Mouse (Mus musculus) cerebellum, adult 11 months (tissue): ENCODE results near the gene Gxylt2.

Source experiments
- DNase-seq: peaks from one replicate; pipeline ENCODE4 v3.0.0; 2022

The Gxylt2 gene

DNA sequence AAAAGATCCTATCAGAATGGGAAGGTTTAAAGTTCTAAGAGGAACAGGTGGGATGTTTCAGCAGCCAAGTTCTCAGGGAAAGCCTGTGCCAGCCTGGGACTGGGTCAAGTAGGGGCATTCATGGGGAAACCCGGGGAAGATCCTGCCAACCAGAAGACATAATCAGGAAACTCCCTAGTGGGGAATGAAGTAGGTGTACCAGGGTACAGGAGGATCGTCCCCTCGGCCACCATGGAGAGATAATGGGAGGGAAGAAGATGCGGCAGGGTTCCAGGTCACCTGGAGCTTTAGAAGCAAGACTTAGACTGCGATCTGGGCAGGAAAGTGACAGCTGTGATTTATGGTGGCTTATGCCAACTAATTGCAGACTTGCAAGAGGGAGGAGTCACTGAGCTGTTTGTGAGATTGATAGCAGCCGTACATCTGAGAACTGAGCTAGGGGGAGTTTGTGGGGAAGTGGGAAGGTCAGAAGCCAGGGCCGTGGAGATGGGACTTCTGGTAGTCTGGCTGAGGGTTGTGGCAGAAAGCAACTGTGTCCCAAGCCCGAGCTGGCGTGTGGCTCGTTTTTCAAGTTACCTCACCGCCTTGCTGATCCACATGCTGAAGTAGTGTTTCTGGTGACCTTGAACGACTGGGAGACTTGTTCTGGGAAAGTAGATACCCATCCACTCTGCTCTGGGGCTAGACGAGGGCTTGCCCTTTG lies 98.0 kb downstream of the Gxylt2 start:
- no peak for DNase-seq

DNA sequence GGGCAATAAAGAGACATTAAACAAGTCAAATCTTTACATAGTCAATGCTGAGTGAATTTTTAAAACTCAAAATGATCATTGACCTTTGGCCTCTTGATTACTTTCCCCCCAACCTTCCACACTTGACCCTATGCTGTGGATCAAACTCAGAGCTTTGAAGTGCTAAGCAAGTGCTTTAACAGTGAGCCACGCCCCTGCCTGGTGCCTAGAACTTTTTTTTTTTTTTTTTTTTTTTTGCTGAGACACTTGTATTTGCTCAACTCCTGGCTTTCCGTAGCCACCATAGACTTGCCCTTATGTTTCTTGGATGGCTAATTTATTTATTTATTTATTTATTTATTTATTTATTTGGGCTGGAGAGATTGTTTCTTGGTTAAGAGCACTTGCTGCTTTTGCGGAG lies 98.7 kb downstream of the Gxylt2 start:
- no peak for DNase-seq

DNA sequence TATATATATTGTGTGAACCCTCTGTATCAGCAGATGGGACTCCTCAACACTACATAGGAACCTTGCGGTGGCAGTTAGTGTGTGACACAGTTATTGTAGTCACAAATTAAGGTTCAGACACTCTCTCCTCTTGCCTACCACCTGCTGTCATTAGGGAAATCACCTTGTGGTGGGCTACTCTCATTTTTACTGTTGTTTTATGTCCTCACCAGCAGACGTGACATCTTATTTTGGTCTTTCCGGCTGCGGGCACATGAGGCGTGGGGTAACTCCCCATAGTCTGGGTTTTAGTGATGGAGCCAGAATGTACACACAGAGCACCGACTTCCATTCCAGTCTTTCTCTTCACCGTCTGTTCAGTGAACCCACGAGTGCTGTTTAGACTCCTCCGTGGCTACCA lies 102.7 kb downstream of the Gxylt2 start:
- no peak for DNase-seq

DNA sequence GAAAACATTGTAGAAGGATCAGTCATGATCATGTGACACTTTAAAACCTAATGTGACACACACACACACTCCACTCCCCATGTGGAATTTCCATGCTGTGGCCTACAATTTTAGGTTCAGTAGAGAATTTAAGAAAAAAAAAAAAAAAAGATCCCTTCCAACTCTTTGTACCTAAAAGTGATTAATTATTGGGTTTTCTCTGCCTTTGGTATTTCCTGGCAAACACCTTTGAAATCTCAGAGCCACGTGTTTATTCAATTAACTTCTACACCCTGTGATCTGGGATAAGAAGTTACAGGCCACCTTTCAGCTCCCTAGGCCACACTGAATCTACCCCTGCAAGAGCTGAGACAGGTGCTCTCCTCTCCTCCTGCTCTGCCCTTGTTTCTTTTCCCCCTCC lies 103.2 kb downstream of the Gxylt2 start:
- no peak for DNase-seq

DNA sequence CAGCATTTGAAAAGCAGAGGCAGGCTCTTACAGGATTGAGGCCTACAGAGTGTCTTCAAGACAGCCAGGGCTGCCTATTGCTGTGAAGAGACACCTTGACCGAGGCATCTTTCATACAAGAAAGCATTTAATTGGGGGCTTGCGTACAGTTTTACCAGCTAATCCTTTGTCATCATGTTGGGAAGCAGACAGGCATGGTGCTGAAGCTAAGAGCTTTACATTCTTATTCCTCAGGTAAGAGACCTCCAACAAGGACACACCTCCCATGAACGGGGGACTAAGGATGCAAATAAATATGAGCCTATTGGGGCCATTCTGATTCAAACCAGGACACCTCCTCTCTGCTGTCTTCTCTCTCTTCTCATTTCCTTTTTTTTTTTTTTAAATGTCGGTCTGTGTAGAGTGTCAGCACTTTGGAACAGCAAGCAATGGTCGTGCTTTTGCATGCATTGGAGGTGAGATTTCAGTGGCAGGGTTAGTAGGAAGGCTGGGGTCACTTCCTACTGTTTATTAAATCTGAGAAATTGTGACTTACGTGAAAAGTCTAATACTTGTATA lies 103.8 kb downstream of the Gxylt2 start:
- DNase-seq, result no peak

DNA sequence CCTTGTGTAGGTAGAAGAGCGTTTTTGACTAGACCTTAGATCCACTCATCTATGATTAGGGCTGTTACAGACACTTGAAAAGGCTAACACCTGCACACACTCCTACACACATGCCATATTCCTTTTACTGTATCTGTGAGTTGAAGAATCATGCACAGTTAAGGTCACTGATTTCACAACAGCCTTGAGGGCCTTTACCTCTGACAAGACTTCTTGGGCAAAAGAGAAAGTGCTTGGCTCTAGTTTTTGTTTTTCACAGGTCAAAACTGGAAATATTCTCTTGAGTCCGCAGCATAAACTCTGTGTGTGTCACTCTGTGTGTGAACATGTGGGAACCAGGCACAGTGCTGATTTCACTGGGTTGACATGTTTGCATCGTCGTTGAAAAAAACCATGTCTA lies 105.6 kb downstream of the Gxylt2 start:
- no peak for DNase-seq

DNA sequence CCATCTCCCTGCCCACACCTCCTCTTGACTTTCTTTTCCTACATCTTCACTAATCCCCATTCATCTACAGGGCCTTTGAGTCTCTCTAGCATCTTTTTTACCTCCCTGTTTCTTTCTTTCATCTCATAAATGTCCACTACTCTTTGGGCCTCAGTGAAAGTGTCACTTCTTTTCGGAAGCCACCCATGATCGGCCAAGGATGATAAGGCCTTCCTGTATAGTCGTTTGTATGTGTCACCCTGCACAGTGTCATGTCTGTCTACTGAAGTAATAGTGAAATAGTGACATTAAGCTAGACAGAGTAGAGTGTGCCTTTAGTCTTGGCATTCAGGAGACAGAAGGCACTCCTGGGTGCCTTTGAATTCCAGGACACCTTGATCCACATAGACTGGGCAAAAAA lies 107.2 kb downstream of the Gxylt2 start:
- no peak for DNase-seq

DNA sequence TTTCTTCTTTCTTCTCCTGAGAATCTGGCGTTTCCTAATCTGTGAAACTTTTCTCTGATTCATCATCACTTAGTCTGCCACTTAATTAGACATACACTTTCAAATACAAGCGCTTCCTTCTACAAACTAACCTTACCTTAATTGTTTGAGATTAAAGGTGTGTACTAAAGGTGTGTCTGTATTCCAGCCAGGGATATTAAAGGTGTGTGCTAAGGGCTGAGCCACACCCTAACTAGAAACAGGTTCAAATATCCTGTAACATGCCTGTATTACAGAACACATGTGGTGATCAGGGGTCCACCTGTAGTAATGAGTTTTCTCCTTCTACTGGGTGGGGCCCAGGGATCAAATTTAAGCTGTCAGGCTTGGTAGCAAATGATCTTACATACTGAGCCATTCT lies 116.8 kb downstream of the Gxylt2 start:
- no peak for DNase-seq

DNA sequence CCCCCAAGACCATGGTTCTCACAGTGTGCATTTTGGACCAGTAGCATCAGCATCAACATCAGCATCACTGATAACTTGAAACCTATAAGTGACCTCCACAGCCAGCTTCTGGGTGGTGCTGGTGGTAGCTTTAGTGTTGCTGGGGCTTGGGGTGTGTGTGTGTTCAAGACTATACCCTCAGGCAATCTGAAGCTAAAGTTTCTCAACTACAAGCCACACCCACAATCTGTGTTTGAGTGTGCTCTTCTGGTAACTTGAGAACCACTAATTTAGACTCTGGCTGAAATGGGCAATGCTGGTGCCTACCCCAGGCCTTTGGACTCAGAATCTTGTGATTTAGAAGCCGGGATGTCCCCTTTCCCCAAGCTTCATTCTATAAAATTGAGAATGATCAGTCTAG lies 118.8 kb downstream of the Gxylt2 start:
- no peak for DNase-seq

DNA sequence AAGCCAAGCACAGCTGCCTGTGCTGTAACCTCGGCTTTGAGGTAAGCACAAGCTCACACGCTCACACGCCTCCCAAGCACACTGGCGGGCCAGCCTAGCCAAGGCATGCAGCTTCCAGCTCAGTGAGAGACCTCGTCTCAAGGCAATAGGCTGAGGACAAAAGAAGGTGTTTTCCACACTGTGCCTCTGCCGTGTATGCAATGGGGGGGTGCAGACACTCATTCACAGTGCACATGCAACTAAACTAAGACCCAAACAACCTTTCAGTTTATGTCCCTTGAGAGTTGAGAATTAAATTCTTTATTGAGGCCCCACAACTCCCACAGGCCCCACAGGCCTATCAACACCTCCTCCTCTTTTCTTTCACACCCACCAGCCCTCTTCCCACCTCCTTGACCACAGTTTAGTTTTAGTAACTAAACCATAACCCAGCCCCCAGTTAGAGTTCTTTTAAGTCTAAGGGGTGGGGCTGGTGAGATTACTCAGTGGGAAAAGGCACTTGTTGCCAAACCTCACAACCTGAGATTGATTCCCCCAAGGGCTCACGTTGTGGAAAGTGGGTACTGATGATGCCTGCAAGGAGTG lies 119.9 kb downstream of the Gxylt2 start:
- DNase-seq, result no peak

DNA sequence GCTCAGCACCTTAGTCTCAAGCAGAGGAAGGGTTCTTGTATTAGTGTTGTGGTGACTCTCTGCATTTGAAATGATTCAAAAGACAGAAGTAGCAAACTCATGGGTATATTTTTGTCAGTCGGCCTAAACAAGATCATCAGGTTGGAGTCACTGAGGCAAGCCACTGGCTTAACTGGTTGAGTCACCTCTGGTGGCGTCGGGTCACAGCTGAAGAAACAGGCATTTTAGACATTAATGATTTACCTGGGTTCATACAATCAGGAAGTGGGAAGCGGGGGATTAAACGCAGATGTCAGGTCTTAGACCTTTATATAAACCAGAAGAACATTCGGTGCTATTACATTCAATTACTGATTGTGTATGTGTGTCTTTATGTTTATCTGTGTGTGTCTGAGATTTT lies 121.5 kb downstream of the Gxylt2 start:
- DNase-seq, result no peak

DNA sequence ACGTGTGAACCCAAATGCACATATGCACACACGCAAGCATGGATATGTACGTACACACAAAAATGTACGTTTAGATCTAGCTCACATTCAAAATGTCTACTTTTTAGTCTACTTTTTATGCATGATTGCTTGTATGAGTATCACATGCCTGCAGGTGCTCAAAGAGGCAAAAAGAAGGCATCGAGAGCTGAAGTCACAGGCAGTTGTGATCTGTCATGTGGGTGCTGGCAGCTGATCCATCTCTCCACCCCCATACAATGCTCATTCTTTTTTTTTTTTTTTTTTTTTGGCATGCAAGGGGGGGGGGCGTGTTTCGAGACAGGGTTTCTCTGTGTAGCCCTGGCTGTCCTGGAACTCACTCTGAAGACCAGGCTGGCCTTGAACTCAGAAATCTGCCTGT lies 124.0 kb downstream of the Gxylt2 start:
- no peak for DNase-seq

DNA sequence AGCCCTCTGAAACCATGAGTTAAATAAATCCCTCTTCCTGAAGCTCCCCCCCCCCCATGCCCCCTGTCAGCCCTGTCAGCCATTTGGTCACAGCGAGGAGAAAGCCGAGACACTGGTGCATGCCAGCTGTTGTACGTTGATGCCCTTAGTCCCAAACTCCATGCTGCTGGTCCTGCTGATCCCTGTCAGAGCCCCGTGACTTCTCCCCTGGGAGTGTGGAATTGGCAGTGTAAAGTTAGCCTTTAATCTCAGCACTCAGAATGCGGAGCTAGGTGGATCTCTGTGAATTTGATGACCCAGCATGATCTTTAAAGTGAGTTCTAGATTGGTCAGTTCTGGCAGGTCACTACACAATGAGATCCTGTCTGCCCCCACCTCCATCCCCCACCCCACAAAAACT lies 125.2 kb downstream of the Gxylt2 start:
- DNase-seq, result no peak

DNA sequence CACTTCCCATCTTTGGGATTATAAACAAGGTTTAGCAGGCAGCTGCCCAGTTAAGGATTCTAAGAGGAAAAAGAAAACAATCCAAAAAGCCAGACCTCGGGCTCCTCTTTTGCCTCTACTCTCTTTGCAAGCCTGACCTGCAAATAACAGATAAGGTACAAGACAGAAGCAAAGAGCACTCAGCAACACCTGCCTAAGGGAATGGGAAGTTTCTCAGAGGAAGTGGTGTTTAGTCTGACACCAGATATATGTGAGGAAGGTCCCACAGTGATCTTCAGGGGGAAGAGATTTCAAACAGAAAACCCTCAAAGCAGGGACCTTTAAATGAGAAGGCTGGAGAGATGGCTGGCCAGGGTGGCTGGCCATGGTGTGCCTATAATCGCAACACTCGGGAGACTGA lies 126.7 kb downstream of the Gxylt2 start:
- DNase-seq, result no peak

DNA sequence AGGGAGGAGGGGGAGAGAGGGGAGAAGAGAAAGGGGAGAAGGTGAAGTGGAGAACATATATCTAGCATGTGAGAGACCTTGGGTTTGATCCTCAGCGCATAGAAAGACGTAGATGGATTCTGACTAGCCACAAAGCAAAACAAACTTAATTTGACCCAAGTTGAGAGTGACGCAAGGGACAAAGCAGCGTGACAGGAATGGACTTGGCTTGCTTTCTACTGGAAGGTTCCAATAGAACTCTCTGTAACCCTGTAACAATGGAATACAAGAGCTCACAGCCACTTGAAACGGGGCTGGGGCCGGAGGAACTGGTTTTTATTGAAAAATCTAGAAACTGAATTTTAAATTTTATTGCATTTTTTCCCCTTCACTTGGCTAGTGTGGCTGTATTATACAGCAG lies 127.2 kb downstream of the Gxylt2 start:
- no peak for DNase-seq

DNA sequence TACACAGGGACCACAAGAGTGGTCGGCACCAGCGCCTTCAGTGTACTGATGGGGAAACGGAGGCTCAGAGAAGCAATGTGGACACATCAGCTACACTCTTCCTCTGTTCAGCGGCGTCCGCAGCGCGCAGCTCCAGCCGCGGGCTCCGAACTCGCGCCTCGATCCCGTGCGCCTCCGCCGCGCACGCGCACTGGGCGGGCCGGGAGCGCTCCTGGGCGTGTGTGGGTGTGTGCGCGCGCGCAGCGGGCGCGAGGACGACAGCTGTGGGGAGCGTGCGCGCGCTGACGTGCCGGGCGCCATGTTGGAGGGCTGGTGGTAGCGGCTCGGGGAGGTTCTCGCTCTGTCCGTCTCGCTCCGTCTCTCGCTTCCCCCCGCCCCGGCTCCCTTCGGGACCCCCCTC lies 128.8 kb downstream of the Gxylt2 start, which contains the start of gene Ppp4r2:
Gene Ppp4r2 (plus strand): TSS at position 268 of the 400 bp plus-strand sequence.
- peak; percentile 90 for DNase-seq

DNA sequence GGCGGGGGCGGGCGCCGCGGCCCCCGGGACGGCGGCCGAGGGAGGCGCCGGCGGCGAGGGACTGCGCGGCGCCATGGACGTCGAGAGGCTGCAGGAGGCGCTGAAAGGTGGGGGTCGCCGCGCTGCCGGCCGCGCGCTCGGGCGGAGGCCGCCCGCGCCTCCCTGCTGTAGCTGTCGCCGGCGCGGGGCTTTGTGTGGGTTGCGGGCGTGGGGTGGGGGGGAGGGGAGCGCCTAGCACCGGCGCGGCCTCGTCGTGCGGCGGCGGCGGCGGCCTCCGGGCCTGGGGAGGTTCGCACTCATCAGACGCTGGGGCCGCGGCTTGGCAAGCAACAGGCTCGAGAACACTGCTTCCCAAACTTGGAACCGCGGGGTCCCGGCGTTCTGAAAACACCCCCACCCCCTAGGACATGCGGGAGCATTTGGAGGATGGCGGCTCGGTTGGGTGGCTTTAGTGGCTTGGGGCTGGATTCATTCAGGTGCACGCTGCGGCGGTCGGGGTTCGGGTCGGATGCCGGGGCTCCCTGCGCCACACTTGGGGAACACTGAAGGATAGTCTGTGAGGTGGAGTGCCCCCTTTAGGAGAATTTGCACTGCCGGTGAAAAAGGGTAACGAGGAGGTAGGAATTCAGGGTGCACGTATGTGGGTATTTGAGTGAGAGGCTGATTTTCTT lies 129.4 kb downstream of the Gxylt2 start:
- DNase-seq, result peak; percentile 54

DNA sequence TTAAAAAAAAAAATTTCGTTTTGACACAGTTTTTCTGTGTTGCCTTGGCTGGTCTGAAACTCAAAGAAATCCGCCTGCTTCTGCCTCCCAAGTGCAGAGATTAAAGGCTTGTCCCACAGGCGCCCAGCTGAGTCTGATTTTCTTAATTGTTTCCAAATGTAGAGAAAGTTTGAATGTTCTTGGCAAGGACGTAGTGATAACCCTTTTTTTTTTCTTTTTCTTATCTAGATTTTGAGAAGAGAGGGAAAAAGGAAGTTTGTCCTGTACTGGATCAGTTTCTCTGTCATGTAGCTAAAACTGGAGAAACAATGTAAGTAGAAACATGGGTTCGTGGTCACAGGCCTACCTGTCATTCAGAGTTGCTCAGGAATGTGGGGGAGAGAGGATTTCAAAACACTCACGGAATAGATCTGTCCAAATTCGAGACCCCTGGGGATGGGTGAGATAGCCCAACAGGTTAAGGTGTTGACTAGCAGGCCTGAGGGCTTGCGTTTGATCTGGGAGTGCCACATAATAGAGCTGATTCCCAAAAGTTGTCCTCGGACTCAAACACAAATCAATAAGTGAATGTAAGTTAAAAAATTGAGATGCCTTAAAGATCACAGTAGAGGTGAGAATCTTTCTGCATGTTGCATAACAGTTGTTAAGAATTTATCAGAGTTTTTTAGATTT lies 130.1 kb downstream of the Gxylt2 start:
- DNase-seq, result no peak

DNA sequence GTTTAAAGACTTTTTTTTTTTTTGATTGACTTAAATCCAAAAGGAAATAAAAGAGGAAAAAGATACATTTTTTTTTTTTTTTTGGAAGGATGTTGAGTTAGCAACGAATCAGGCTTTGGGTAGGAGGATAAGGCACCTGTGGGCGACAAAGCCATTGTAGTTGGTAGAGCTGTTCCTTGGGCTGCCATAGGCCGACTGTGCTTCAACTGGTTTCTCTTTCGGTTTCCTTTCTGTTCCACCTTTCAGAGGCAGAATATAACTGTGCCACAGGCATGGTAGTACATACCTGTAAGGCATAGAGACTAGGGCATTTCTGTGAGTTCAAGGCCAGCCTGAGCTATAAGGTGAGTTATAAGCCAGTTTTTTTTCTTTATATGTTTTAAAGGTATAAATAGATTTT lies 140.5 kb downstream of the Gxylt2 start:
- DNase-seq, result no peak

DNA sequence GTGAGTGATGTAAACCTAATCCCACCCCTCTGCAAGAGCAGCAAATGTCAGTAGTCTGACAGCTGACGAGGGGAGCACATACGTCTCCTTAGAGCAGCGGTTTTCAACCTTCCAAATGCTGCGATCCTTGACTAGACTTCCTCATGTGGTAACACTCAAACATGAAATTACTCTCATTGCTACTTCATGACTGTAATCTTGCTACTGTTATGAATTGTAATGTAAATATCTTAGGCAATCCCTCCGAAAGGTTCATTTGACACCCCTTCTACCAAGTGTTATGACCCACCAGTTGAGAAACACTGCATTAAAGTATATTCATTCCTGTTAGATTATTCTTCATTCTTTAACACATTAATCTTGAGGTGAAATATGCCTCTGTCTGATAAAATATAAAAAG lies 142.7 kb downstream of the Gxylt2 start:
- DNase-seq, result no peak

DNA sequence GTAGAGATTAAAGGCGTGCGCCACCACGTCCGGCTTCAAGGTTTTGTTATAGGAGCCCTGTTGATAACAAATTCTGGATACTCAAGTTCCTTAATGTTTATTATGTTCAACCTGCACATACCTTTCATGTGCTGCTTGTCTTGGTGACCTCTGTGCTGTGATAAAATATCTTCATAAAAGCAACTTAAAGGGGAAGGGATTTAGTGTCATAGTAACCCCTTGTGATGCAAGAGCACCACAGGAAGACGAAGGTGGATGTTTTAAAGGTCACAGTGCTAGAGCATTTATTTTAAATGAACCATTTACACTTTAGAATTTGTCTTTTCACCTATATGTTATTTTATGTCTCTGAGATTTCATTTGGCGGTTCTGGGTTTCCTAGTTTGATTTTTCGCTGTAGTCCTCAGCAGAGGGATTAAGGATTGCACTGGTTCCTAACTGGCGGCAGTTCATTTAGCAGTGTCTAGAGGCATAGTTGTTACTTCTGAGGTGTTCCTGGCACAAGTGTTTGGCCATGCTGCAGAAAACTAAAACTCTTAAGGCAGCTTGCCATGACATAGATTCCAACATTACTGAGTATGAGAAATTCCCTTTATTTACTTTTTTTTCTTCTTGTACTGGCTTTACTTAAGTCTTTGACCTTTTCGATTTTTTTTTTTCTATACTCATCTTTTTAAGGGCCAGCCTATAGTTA lies 144.3 kb downstream of the Gxylt2 start:
- no peak for DNase-seq

DNA sequence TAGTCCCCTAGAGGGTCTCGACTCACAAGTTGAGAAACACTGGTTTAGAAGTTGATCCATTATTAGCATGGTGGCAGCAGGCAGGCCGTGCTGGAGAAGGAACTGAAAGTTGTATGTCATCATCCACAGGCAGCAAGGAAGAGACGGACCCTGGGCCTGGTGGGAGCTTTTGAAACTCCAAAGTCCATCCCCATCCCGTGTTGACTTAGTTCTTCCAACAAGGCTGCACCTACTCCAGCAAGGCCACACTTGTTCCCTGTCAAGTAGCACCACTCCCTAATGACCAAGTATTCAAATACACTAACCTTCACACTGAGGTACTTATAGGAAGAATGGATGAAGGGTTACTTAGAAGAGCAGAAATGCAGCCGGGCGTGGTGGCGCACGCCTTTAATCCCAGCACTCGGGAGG lies 146.1 kb downstream of the Gxylt2 start:
- no peak for DNase-seq

DNA sequence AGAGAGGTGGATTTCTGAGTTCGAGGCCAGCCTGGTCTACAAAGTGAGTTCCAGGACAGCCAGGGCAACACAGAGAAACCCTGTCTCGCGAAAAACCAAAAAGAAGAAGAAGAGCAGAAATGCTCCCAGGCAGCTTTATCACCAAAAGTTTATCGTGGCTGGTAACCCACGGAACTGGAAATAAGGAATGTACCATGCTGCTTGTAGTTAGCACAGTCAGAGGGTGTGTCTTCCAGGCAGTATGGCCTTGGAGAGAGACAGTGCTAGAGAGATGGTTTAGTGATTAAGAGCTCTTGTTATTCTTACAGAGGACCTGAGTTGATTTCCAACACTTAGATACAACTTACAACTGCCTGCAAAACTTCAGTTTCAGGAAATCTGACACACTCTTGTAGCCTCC lies 146.5 kb downstream of the Gxylt2 start:
- DNase-seq, result no peak
